Mouse (Mus musculus) CH12.LX (cell line): ENCODE results near the gene Ppp2r2c. TPM values are rescaled to one million over a fixed set of nuclear protein-coding genes. Genes with fewer than 3 reads are reported as not detected.

Experiments
- DNase-seq: peaks from one replicate; pipeline ENCODE4 v3.0.0-alpha.2; 2013; ENCODE audit errors: extremely low read depth
- H3K27ac ChIP-seq: 2 replicates; pipeline ENCODE4 v1.5.1; 2012; ENCODE audit warnings: low read depth, mild to moderate bottlenecking, control low read depth, moderate library complexity; ENCODE audit not compliant: insufficient read depth
- H3K27me3 ChIP-seq: replicated peaks from 2 replicates; pipeline ENCODE3; 2012; ENCODE audit warnings: inconsistent platforms
- H3K36me3 ChIP-seq, 2 experiments: replicated peaks in 1 of 2; 2 replicates each; pipeline versions ENCODE3 to v1.6.1; 2012; ENCODE audit warnings: inconsistent platforms in 1 of 2, low read length in 1 of 2, mild to moderate bottlenecking in 1 of 2, mixed read lengths in 1 of 2, moderate library complexity in 1 of 2; ENCODE audit not compliant: control insufficient read depth in 1 of 2, insufficient read depth in 1 of 2
- H3K4me1 ChIP-seq, 2 experiments: 2 replicates each; pipeline ENCODE4 v1.6.1; 2012; ENCODE audit warnings: inconsistent platforms in 1 of 2, moderate library complexity in 1 of 2; ENCODE audit not compliant: insufficient read depth in 2 of 2, control insufficient read depth in 1 of 2
- H3K4me2 ChIP-seq: 2 replicates; pipeline ENCODE4 v1.6.1; 2012; ENCODE audit warnings: low read depth, mild to moderate bottlenecking, control low read depth; ENCODE audit not compliant: poor library complexity, insufficient read depth, severe bottlenecking
- H3K4me3 ChIP-seq, 3 experiments: fragments of 150-350 bp in 1 of 3; sonication (generic) in 1 of 3; replicated peaks in 1 of 3; 2 replicates each; pipeline versions ENCODE3 to v1.5.1; 2011 to 2012; ENCODE audit warnings: low read depth in 2 of 3, low read length in 2 of 3, mild to moderate bottlenecking in 2 of 3, moderate library complexity in 2 of 3, control low read depth in 1 of 3, improper control_type of control experiment in 1 of 3, inconsistent platforms in 1 of 3, mixed read lengths in 1 of 3; ENCODE audit not compliant: poor library complexity in 1 of 3
- H3K79me2 ChIP-seq: replicated peaks from 2 replicates; pipeline ENCODE4 v1.6.1; 2012; ENCODE audit warnings: mild to moderate bottlenecking, moderate library complexity; ENCODE audit not compliant: control insufficient read depth, poor library complexity, insufficient read depth, severe bottlenecking; ENCODE audit errors: extremely low read depth
- H3K9ac ChIP-seq: 2 replicates; pipeline ENCODE4 v1.6.1; 2012; ENCODE audit warnings: low read depth, mild to moderate bottlenecking, control low read depth, moderate library complexity; ENCODE audit not compliant: insufficient read depth
- H3K9me3 ChIP-seq: replicated peaks from 2 replicates; pipeline ENCODE3; 2012; ENCODE audit warnings: low read length, inconsistent platforms, mixed read lengths
- BHLHE40 ChIP-seq: IDR thresholded peaks from 2 replicates; pipeline ENCODE4 v1.6.1; 2011; ENCODE audit warnings: mild to moderate bottlenecking, low read depth, low read length, improper control_type of control experiment
- CHD2 ChIP-seq: IDR thresholded peaks from 2 replicates; pipeline ENCODE4 v1.6.1; 2011; ENCODE audit warnings: low read length, improper control_type of control experiment
- CTCF ChIP-seq, 2 experiments: IDR thresholded peaks in 1 of 2; conservative IDR thresholded peaks in 1 of 2; 2 replicates each; pipeline ENCODE4 v1.5.1; 2011 to 2012; ENCODE audit warnings: low read depth in 2 of 2, low read length in 2 of 2, improper control_type of control experiment in 1 of 2, inconsistent platforms in 1 of 2, mild to moderate bottlenecking in 1 of 2, moderate library complexity in 1 of 2
- ELF1 ChIP-seq: IDR thresholded peaks from 2 replicates; pipeline ENCODE4 v1.6.1; 2014; ENCODE audit warnings: low read depth, mild to moderate bottlenecking, inconsistent platforms, low read length, improper control_type of control experiment
- HCFC1 ChIP-seq: IDR thresholded peaks from 2 replicates; pipeline ENCODE4 v1.6.1; 2012; ENCODE audit warnings: low read depth, mild to moderate bottlenecking, inconsistent platforms, low read length, improper control_type of control experiment
- IRF4 ChIP-seq: IDR thresholded peaks from 2 replicates; pipeline ENCODE4 v1.6.1; 2014; ENCODE audit warnings: low read depth, mild to moderate bottlenecking, inconsistent platforms, low read length, improper control_type of control experiment
- JUN ChIP-seq: IDR thresholded peaks from 2 replicates; pipeline ENCODE4 v1.6.1; 2011; ENCODE audit warnings: low read depth, mild to moderate bottlenecking, low read length, improper control_type of control experiment, moderate library complexity; ENCODE audit not compliant: insufficient read depth
- JUND ChIP-seq: conservative IDR thresholded peaks from 2 replicates; pipeline ENCODE4 v1.6.1; 2011; ENCODE audit warnings: low read depth, low read length, improper control_type of control experiment
- MAX ChIP-seq: IDR thresholded peaks from 2 replicates; pipeline ENCODE4 v1.6.1; 2011; ENCODE audit warnings: low read length, improper control_type of control experiment
- MAZ ChIP-seq: IDR thresholded peaks from 2 replicates; pipeline ENCODE4 v1.6.1; 2012; ENCODE audit warnings: low read depth, mild to moderate bottlenecking, inconsistent platforms, low read length, improper control_type of control experiment, moderate library complexity
- MEF2A ChIP-seq: IDR thresholded peaks from 2 replicates; pipeline ENCODE4 v1.6.1; 2014; ENCODE audit warnings: low read depth, mild to moderate bottlenecking, inconsistent platforms, low read length, improper control_type of control experiment, borderline replicate concordance
- MXI1 ChIP-seq: IDR thresholded peaks from 2 replicates; pipeline ENCODE4 v1.6.1; 2011; ENCODE audit warnings: mild to moderate bottlenecking, low read depth, low read length, improper control_type of control experiment
- MYC ChIP-seq: IDR thresholded peaks from 2 replicates; pipeline ENCODE4 v1.6.1; 2011; ENCODE audit warnings: low read depth, mild to moderate bottlenecking, improper control_type of control experiment, low read length
- NRF1 ChIP-seq: IDR thresholded peaks from 2 replicates; pipeline ENCODE4 v1.6.1; 2014; ENCODE audit warnings: low read depth, mild to moderate bottlenecking, inconsistent platforms, low read length, improper control_type of control experiment, moderate library complexity
- PAX5 ChIP-seq: IDR thresholded peaks from 2 replicates; pipeline ENCODE4 v1.6.1; 2012; ENCODE audit warnings: low read length, inconsistent platforms, mixed read lengths
- RAD21 ChIP-seq: IDR thresholded peaks from 2 replicates; pipeline ENCODE4 v1.6.1; 2011; ENCODE audit warnings: low read depth, mild to moderate bottlenecking, low read length, improper control_type of control experiment, moderate library complexity
- RCOR1 ChIP-seq: conservative IDR thresholded peaks from 2 replicates; pipeline ENCODE4 v1.6.1; 2012; ENCODE audit warnings: low read depth, mild to moderate bottlenecking, inconsistent platforms, low read length, improper control_type of control experiment
- SMC3 ChIP-seq: IDR thresholded peaks from 2 replicates; pipeline ENCODE4 v1.6.1; 2011; ENCODE audit warnings: low read depth, low read length, improper control_type of control experiment
- TCF12 ChIP-seq: IDR thresholded peaks from 2 replicates; pipeline ENCODE4 v1.6.1; 2014; ENCODE audit warnings: low read depth, mild to moderate bottlenecking, inconsistent platforms, low read length, improper control_type of control experiment
- USF1 ChIP-seq: IDR thresholded peaks from 2 replicates; pipeline ENCODE4 v1.6.1; 2014; ENCODE audit warnings: low read depth, mild to moderate bottlenecking, inconsistent platforms, low read length, improper control_type of control experiment
- USF2 ChIP-seq: conservative IDR thresholded peaks from 2 replicates; pipeline ENCODE4 v1.6.1; 2011; ENCODE audit warnings: low read depth, low read length, improper control_type of control experiment
- ZC3H11A ChIP-seq: IDR thresholded peaks from 2 replicates; pipeline ENCODE4 v1.6.1; 2012; ENCODE audit warnings: low read depth, mild to moderate bottlenecking, inconsistent platforms, low read length, improper control_type of control experiment
- dilution Hi-C: fragments of 300-500 bp; cut with MboI; formaldehyde crosslinking; loops from 2 replicates; pipeline ENCODE4 v1.14.3; 2020; ENCODE audit warnings: low sequenced_read_pairs; ENCODE audit not compliant: extremely low pct_unique_long_range_greater_than_20kb, extremely low pct_ligation_motif_present
- in situ Hi-C: fragments of 300-500 bp; cut with MboI; formaldehyde crosslinking; loops from 3 replicates; pipeline ENCODE4 v1.14.3; 2019; ENCODE audit warnings: low sequenced_read_pairs, low pct_ligation_motif_present, low pct_unique_long_range_greater_than_20kb, mixed read lengths
- polyA plus RNA-seq: library from polyadenylated mRNA; unstranded; fragments of >175 nt; gene quantifications from 2 replicates; pipeline ENCODE4 v1.2.1, GENCODE M21; 2012; ENCODE audit warnings: low read depth; ENCODE audit not compliant: insufficient read length
- total RNA-seq, 2 experiments: library from RNA; depleted of rRNA; stranded (reverse); fragments of 300-350 nt in 1 of 2; fragments of >200 nt in 1 of 2; gene quantifications; 2 replicates each; pipeline ENCODE4 v1.2.3; 2012 to 2014

Ppp2r2c gene
- total and polyA plus RNA-seq, 3 experiments: 0.07 to 0.21 TPM; not detected in 1

DNA sequence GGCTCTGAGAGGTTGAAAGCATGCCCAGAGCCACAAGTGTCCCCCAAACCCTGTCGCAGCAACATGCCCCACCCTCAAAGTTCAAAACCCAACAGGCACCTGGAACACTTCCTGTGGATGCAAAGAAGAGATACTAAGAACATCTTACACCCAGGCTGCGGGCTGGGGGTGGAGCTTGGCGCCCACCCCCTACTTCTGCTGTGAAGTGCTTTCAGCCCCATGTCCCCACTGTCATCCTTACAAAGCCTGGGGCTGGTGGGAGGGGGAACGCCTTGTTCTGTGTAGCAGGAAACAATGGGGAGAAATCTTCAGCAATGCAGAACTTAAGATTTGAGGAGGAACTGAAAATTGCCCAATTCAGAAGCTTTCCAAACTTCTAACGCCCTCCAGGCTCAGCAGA lies 129.7 kb downstream of the Ppp2r2c start:
- no peak overlapping the region for H3K4me2 ChIP-seq
- no peak for DNase-seq
- H3K27ac ChIP-seq: no peak overlapping the region
- H3K4me1 ChIP-seq: peaks cover 7 to 12% of the 10 kb centered on the region in 2 experiments; a peak in 3 of 4 replicates
- no peak overlapping the region for H3K9ac ChIP-seq
- TF ChIP-seq USF2: no peak
- no peak for TF ChIP-seq IRF4
- TF ChIP-seq JUN: no peak
- TF ChIP-seq CTCF (conservative IDR thresholded peaks at IDR 0.05 in 1 of 2, IDR thresholded peaks at IDR 0.05 in 1 of 2; ENCODE audit: low read depth in 2 of 2, low read length in 2 of 2): no peak
- no peak for TF ChIP-seq MYC
- TF ChIP-seq RAD21: no peak
- no peak for TF ChIP-seq MAZ
- TF ChIP-seq MEF2A: no peak
- no peak for TF ChIP-seq ZC3H11A
- no peak for TF ChIP-seq MXI1
- H3K27me3 ChIP-seq: peaks cover 39% of the 10 kb centered on the region
- in situ Hi-C loops (loop anchor here (5.0 kb wide), 1 partner anchor 41 kb away; no protein-coding TSS in a partner anchor), dilution Hi-C loops (no loop called here)
- H3K36me3 ChIP-seq: no peaks in the 10 kb centered on the region
- H3K79me2 ChIP-seq: no peaks in the 10 kb centered on the region
- H3K4me3 ChIP-seq: no peak overlapping the region
- H3K9me3 ChIP-seq: peaks cover 4% of the 10 kb centered on the region

DNA sequence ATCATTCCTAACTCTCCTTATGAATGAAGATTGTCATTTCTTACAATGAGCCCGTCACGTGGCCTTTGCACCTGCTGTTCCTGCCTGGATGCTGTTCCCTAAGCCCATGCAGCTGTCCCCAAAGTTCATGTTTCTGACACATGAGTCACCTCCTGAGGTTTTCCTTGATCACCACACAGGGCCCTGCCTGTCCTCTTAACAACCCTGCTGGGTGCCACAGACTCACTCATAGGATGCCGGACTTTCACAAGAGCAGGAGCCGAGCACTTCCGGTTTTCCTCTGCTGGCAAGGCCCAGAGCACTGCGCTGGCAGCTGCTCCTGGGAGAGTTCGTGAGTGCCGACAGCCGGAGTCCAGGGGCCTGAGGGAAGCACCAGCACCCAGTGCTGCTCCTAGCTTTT lies 132.7 kb downstream of the Ppp2r2c start:
- H3K9ac ChIP-seq: no peak overlapping the region
- dilution Hi-C loops (no loop called here), in situ Hi-C loops (no loop called here)
- peaks cover 36% of the 10 kb centered on the region for H3K27me3 ChIP-seq
- DNase-seq: no peak
- H3K79me2 ChIP-seq: no peaks in the 10 kb centered on the region
- no peak overlapping the region for H3K4me3 ChIP-seq
- H3K4me1 ChIP-seq: peaks cover 7 to 12% of the 10 kb centered on the region in 2 experiments; a peak in 3 of 4 replicates
- no peaks in the 10 kb centered on the region for H3K36me3 ChIP-seq
- H3K27ac ChIP-seq: no peak overlapping the region
- TF ChIP-seq SMC3: no peak
- TF ChIP-seq MAZ: no peak
- TF ChIP-seq BHLHE40: no peak
- TF ChIP-seq ELF1: no peak
- TF ChIP-seq USF1: no peak
- no peak for TF ChIP-seq MEF2A
- TF ChIP-seq HCFC1: no peak
- no peak for TF ChIP-seq RCOR1
- no peak for TF ChIP-seq NRF1
- no peak for TF ChIP-seq TCF12
- no peak for TF ChIP-seq MXI1
- TF ChIP-seq MAX: no peak
- TF ChIP-seq USF2: no peak
- TF ChIP-seq CHD2: no peak
- no peak for TF ChIP-seq CTCF (conservative IDR thresholded peaks at IDR 0.05 in 1 of 2, IDR thresholded peaks at IDR 0.05 in 1 of 2; ENCODE audit: low read depth in 2 of 2, low read length in 2 of 2)
- TF ChIP-seq RAD21: no peak
- TF ChIP-seq JUND: no peak
- no peak for TF ChIP-seq IRF4
- no peak for TF ChIP-seq PAX5
- peaks cover 2% of the 10 kb centered on the region for H3K9me3 ChIP-seq
- H3K4me2 ChIP-seq: no peak overlapping the region
